Mouse (Mus musculus): ENCODE results near the gene Ddx42. TPM values are rescaled to one million over a fixed set of nuclear protein-coding genes. Genes with fewer than 3 reads are reported as not detected.

Ddx42 gene
- polyA plus RNA-seq, 1 experiment: 7.6 TPM

DNA sequence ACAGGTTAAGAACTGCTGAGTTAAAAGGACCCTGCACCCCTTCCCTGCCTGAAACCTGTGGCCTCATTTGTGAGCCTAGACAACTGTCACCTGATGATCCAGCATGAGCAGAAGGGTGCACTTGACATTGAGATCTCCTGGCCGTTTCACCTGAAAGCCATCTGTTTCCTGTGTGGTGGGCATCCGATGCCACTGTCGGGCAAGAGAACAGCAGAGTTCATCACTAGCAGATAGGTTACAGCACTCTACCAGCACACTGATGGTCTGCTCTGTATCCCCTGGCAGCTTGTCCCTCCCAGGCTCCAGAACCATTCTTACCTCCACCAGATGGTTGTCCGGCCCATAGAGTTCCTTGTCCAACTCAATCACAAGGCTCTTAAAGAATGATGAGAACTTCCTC lies 48.8 kb downstream of the Ddx42 start:
- WGBS: 83% methylated on average over 4 of the region's 4 CpGs
- DNase-seq (ENCODE audit: low read depth, low spot score): no peak

DNA sequence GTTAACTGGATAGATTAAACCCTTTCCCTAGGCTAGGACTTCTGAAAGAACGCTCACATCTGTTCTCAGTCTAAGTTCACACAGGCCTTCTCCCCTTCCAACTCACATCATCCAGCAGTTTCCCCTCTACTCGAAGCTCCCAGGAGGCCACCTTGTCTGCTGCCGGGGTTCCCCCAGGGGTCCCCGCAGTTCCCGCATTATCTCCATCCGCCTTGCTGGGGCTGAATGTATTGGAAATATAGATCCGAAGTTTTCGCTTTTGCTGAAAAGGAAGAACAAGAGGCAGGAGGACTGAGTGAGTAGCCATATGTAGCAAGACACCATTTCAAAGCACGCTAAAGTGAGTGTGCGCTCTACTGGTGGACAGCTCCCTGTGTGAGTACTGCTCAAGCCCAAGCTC lies 49.7 kb downstream of the Ddx42 start:
- WGBS: 93% methylated on average over 10 of the region's 10 CpGs
- DNase-seq (ENCODE audit: low read depth, low spot score): no peak

- DNase-seq (ENCODE audit: low read depth, low spot score): peak; percentile 76
- 33% methylated on average over 15 of the region's 15 CpGs for WGBS
Measured at GRCm38 (mm10) chr11:106267311-106267852, 50.7 kb downstream of the Ddx42 start.

GRCm38 (mm10) chr11:106267871-106268270 lies 51.1 kb downstream of the Ddx42 start:
- WGBS: 36% methylated on average over 5 of the region's 5 CpGs
- DNase-seq (ENCODE audit: low read depth, low spot score): no peak

- DNase-seq (ENCODE audit: low read depth, low spot score): no peak
- 29% methylated on average over 8 of the region's 8 CpGs for WGBS
Measured at GRCm38 (mm10) chr11:106268326-106269059, 51.8 kb downstream of the Ddx42 start.

DNA sequence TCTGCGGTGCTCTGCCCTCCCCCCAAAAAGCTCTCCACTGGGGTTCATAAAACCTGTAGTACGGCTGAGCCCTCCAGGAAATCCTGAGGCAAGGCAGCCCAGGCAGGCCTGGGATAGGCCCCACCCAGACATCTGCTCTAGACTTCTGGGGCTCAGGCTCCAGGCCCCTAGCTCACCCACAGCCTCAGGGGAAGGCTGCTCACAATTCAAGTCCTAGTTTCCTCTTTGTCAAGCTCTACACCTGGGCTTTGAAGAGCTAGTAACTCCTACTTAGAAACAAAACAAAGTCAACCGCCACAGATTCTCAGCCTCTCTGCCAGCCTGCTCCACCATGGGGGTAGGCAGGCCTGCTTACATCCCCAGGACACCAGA lies 52.3 kb downstream of the Ddx42 start:
- 18% methylated on average over 3 of the region's 3 CpGs for WGBS
- no peak for DNase-seq (ENCODE audit: low read depth, low spot score)

DNA sequence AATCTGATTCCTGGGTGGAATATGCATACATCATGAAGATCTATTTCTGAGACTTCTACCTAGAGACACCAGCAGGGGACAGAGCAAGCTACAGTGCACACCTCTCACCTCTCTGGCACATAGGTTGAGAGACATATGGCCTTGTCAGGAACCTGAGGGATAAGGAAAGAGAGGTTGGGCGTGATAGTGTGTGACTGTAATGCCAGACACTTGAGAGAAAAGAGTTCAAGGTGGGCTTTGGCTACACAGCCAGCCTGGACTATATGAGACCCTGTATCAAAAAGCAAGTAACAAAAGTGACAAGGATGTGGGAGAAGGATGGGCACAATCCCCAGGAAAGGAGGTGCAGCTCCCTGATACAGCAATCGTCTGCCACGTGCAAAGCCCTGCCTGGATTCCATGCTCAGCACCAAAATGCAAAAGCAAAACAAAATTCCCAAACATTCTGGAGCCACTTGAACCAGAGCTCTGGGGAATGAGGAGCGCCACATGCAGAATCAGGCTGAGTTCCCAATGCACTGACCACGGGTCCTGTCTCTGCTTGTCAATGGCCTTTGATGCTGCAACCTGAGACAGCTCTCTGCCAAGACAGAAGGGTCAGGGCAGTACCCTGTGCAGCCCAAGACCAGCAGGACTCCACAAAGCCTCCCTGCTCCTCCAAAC lies 54.5 kb downstream of the Ddx42 start:
- WGBS: 8% methylated on average over 5 of the region's 5 CpGs
- DNase-seq (ENCODE audit: low read depth, low spot score): no peak

GRCm38 (mm10) chr11:106271794-106272643 lies 55.3 kb downstream of the Ddx42 start:
- WGBS: under 1% methylated on average over 41 of the region's 41 CpGs
- no peak for DNase-seq (ENCODE audit: low read depth, low spot score)

GRCm38 (mm10) chr11:106272644-106273310 lies 56.1 kb downstream of the Ddx42 start, which contains the start of gene Smarcd2:
TSS of gene Smarcd2 (minus strand) at chr11:106272972.
- DNase-seq (ENCODE audit: low read depth, low spot score): peak; percentile 94

DNA sequence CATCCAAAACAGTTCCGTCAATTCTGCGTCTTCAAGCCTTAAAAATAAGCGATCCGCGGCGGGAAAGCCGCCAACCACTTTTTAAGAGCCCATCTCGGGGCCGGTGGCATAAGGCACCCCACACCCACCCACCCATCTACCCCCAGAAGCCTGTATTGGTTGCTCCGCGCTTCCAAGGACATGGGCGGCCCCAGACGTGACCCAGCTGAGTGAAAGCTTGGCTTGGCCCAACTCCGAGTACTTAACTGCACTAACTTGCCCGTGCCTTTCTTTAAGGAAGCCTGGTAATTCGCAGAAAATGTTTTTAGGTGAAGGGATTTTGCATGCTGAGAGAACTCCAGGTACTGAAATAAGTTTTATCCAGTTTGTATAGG lies 56.6 kb downstream of the Ddx42 start:
- WGBS: 3% methylated on average over 16 of the region's 16 CpGs

More at GRCm38 (mm10) chr11:106272644-106273310, 56.1 kb downstream of the Ddx42 start, which contains the start of gene Smarcd2:
- WGBS: under 1% methylated on average over 72 of the region's 72 CpGs

DNA sequence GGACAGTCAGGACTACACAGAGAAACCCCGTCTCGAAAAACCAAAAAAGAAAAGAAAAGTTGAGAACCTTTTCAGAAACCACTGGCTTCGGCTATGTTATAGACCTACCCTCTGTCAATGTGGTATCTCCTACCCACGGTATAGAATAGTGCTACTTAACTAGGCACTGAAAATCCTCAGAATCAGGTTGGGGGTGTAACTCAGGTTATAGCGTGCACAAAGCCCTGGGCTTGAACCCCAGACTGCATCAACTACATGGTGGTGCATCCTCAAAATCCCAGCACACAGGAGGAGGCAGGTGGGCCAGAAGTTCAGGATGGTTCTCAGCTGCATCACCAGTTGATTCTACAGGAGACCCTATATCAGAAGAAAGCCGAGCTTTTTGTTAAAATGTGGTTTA lies 57.1 kb downstream of the Ddx42 start:
- DNase-seq (ENCODE audit: low read depth, low spot score): no peak
- 84% methylated on average over 6 of the region's 6 CpGs for WGBS

More for the DNA sequence above, 56.6 kb downstream of the Ddx42 start:
- no peak for DNase-seq (ENCODE audit: low read depth, low spot score)

DNA sequence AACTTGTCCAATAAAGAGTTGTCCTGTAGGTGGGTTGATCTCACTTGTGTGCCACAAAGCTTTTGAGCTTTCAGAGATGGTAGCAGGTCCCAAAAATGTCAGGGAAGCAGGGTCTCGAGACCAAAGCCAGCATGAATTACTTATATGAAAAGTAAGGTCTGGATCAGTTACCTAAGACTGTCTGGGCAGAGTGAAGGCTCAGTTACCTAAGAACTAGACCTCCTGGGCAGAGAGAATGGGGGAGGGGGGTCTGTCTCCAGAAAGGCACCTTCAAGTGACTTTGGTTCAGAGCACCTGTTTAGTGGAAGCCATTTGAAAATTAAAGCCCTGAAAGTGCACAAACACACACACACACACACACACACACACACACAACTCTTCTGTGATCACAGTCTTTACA lies 57.6 kb downstream of the Ddx42 start:
- WGBS: 97% methylated on average over 1 of the region's 1 CpGs
- DNase-seq (ENCODE audit: low read depth, low spot score): no peak

- WGBS: 24% methylated on average over 7 of the region's 7 CpGs
- DNase-seq (ENCODE audit: low read depth, low spot score): no peak
Measured at GRCm38 (mm10) chr11:106274971-106275411, 58.3 kb downstream of the Ddx42 start.

DNA sequence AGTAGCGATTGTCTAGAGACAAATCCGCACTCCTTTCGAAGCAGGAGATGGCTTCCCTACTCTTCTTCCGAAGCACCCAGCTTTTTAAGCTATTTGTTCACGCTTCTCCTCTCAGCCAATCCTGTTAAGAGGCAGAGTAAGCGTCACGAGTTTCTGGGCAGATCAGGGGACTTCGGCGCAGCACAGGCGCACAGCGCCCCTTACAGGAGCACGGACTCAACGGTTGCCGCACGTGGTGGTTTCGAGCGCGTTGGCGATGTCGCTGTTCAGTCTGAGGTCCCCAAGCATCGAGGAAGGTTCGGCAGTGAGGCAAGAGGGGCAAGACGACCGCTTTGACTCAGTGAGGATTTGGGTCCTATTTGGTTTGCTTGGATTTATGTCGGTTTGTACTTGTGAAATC lies 59.7 kb downstream of the Ddx42 start, which contains the start of gene Tcam1:
Gene Tcam1 (plus strand): TSS at position 219 of the 400 bp plus-strand sequence.
- DNase-seq (ENCODE audit: low read depth, low spot score): peak; percentile 80
- 4% methylated on average over 25 of the region's 25 CpGs for WGBS

GRCm38 (mm10) chr11:106282452-106282851 lies 65.7 kb downstream of the Ddx42 start:
- 82% methylated on average over 6 of the region's 6 CpGs for WGBS
- DNase-seq (ENCODE audit: low read depth, low spot score): no peak

DNA sequence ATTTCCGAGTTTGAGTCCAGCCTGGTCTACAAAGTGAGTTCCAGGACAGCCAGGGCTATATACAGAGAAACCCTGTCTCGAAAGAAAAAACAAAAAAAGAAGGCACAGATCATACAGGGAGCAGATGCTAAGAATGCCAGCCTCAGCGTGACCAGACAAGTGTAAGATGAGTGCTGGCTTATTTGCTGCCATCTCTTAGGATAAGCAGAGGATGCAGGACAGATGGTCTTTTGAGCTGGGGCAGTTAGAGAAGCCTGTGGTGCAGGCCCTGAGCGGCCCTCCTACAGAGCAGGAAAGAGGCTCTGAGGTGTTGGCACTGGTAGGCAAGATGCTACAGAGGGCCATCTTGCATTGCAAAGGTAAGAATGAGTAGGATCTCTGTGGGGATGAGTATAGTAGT lies 66.6 kb downstream of the Ddx42 start:
- 83% methylated on average over 4 of the region's 4 CpGs for WGBS
- DNase-seq (ENCODE audit: low read depth, low spot score): no peak

DNA sequence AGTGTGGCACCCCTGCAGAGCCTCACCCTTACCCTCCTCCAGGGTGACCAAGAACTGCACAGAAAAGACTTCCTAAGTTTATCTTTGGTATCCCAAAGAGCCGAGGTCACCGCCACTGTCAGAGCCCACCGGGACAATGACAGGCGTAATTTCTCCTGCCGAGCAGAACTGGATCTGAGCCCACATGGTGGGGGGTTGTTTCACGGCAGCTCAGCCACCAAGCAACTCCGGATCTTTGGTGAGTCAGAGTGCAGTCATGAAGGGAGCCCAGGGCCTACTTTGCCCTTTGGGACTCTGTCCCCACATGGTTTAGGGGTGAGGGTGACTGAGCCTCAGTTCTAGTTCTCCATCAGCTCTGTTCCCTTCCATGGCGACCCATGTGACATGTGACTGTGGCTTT lies 67.4 kb downstream of the Ddx42 start:
- WGBS: 68% methylated on average over 8 of the region's 8 CpGs
- DNase-seq (ENCODE audit: low read depth, low spot score): no peak

DNA sequence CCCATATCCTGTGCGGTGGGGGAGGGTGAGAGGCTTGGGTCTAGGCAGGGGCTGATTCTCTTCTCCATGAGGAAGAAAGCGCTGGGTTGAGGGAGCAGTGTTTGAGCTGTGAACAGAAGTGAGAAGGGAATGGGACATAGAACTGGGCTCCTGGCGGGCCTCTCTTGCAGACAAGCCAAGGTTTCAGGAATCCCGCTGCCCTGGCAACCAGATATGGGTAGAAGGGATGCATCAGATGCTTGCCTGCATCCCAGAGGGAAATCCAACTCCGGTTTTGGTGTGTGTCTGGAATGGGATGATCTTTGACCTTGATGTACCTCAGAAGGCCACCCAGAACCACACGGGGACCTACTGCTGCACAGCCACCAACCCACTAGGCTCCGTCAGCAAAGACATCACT lies 69.5 kb downstream of the Ddx42 start:
- DNase-seq (ENCODE audit: low read depth, low spot score): no peak
- 91% methylated on average over 7 of the region's 7 CpGs for WGBS

- 52% methylated on average over 11 of the region's 11 CpGs for WGBS
Measured at GRCm38 (mm10) chr11:106286987-106287386, 70.3 kb downstream of the Ddx42 start.

More at GRCm38 (mm10) chr11:106286987-106287386, 70.3 kb downstream of the Ddx42 start:
- no peak for DNase-seq (ENCODE audit: low read depth, low spot score)
